Mouse (Mus musculus): ENCODE measurements at regions not wholly inside any gene's neighbourhood (a gene's known extent, or its start where the extent isn't known, plus 50 kb on each side); places are given as distances from the start of the nearest gene placed in this dataset.

DNA sequence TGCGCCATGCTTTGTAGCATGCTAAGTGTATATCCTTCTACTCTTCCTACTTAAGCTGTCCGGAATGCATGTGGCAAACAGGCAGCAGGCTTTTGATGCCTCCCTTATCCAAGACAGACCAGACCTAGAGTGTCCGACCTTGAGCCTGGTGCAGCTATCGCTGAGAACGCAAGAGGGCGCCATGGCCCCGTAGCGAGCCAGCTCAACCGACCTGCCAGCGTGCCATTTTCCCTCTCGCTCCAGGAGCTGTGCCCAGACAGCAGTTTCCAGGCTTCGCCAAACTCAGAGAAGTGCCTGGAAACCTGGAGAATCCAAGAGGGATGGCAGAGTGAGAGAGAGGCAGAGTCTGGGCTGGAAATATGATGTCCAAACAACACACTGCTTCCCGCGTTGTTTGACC lies 155.8 kb upstream of the Gm12830 start:
- peak; percentile 78 to 89 for DNase-seq (ENCODE audit: low spot score in 2 of 2)

DNA sequence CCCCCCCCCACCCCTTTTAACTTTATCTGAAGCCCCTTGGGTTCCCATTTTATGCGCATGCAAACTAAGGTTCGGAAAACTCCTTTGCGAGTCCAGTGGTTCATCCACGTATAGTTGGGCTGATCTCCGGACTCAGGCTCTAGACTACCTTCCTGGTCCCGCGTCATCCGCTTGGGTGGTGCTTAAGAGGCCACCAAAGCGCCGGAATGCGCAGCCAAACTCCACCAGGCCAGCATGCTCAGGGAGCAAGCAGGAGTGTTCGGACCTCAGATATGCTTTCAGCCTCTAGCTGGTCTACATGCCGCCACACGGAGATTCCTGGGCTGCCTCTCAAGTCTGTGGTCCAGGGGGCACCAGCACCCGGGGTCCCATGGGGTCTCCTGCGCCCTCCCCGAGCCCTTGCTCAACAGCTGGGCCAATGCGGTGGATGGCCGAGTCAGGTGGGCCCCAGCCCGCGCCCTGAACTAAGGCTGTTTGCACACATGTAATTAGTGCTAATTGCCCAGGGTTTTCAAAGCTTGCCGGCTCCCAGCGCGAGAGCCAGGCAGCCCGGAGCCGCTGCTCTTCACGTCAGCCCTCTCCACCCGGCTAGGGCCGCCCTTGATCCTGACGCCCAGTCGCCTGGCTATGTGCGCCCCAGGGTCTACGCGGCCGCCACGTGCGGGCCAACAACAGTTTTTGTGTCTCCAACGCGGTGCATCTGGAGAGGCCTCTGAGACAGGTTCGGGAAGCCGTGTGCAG lies 155.1 kb upstream of the Gm12830 start:
- no peak for DNase-seq (ENCODE audit: low spot score in 2 of 2)

DNA sequence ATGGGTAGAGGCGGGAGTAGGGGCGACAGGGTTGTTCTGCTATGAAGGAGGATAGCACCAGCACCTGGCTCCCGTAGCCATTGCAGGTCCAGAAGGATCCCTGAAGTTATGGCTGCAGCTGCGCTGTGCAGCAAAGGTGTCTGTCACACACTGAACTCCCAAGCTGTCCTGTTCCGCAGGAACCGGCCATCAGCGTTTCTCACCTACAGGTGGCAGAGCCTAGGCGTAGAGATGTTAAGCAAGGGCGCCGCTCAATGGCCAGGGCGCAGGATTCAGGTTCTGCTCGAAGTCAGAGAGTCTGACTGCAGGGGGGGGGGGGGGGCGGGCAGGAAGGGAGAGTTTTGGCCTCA lies 154.6 kb upstream of the Gm12830 start:
- no peak for DNase-seq (ENCODE audit: low spot score in 2 of 2)

DNA sequence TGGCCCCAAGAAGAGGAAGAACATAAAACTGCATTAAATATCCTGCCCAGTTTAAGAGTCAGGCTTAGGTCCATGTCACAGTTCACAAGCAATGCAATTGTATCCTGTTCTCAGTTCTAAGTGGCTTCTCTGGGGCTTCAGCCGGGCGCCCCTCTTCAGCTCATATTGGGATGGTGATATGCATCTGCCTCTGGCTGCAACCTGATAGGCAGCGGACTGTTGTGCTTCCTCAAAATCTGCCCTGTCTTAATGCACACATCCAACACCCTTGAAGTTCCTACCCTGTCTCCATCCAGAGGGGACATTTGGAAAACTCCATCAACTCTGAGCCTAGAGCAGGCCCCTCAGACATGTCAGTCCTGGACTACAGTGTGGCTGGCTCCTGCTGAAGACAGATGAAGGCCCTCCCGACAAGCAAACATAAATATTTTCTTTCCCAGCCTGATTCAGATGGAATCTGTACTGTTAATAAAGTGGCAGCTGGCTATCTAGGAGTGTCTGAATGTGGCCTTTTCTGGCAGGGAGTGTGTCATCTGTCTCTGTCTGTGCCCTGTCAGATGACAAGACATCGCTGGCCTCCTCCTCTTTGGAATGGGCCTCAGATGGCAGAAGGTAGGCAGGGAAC lies 149.3 kb upstream of the Gm12830 start:
- no peak for DNase-seq (ENCODE audit: low spot score in 2 of 2)

DNA sequence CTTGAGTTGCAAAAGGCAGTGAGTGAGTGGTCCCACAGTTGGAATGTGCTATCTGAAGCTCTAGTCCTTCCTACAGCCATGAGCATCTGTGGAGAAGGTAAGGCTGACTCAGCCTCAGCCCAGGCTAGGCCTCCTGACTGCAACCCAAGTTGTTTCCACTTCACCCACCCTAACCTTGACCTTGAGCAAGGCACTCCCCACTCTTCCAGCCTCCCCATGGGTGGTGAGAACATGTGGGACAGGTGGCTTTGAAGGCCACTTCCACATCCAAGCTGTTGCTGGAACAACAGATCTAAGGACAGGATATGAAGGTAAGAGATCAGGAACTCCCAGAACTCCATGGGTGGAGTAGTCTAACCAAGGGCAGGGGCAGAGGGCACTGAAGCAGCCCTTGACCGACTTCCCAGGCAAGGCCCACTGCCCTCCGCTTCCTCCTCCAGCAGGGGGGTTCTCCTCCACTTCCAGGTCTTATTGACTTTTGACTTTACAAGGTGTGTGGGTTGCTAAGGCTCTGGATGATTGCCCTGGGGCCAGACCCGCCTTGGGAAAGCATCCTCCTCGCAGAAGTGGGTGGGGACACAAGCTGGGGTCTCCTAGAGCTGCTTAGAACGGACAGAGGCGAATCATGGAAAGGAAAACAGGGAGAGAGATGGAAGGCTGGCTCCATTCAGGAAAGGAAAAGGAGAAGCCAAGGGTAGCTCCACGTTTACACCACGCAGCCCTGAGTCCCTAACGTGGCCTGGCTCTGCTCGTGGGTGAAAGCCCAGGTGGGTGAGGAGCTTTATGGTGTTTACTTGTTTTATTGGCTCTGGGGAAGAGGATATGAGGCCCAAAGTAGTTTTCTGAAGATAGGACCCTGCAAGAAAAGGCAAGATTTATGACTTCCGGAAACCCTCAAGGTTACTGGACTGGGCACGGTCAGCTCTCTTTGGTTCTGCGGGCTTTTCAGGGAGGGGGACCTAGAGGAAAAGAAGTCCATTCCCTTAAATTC lies 144.3 kb upstream of the Gm12830 start:
- no peak for DNase-seq (ENCODE audit: low spot score in 2 of 2)

DNA sequence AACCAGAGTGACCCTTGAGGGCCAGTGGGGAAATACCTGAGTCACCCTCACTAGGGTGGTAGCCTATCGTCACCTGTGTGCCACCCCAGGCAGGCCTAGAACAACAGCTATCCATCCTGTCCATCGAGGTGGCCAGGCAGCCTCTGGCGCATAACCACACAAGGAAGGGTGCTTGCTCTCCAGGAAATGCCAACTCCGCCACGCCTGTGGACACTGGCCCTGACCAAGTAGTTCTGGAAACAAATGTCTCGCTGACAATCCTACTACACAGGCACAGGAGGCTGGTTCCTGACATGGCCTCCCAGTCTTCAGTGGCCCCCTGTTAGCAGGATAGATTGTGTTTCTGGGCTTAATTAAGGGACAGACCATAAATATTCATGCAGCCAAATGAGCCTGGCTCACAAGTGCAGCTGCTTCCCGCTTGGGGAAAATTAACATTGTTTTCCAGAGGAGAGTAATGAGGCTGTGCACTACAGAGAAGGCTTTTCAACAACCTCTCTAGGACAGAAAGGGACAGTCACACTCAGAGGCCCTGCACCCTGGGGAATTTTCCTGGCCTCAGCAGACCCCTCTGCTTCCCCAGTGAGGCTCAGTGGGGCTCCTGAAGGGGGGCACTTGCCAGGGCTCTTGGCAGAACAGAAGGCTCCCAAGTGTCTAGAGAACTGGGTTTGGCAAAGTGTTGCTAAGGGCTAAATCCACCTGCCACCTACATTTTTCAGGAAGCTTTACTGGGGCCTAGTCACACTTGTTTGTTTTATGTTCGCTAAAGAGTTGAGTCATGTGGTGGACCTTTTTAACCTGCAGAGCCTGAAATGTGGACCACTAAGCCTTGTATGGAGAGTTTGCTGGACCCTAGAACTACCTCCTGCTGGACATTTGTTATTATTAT lies 143.2 kb upstream of the Gm12830 start:
- no peak for DNase-seq (ENCODE audit: low spot score in 2 of 2)

DNA sequence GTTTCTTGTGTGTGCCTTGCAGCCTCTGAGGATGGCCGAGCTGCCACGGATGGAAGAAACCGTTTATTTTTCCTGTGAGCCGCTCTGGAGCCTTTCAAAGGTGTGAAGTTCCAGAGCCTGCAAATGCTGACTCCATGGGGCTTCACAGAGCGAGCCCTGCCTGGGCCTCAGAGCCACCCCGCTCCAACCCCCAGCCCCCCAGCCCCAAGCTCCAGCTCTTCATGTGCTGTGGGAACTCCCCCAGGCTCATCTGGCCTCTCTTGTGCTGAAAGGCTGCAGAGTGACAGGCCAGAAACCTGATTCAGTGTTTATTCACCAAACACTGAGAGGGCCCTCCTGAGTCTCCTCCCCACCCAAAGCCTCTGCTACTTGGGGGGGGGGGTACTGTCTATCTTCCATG lies 141.2 kb upstream of the Gm12830 start:
- no peak for DNase-seq (ENCODE audit: low spot score in 2 of 2)

DNA sequence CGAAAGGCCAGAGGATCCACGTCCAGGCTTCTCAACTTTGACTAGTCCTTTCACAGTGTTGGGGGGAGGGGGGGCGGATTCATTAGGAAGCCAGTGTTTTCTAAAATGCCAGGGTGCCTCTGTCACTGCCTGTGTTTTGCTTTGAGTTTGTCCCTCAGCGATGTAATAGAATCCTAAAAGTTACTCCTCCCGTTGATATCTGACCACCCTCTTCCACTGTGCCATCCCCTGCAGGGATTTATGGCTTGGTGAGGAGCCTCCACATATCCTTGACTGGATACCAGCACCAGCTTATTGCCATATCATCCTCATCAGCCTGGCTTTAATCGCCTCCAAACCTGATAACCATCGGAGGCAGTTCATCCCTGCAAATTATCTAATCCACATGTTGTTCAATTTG lies 138.6 kb upstream of the Gm12830 start:
- no peak for DNase-seq (ENCODE audit: low spot score in 2 of 2)

DNA sequence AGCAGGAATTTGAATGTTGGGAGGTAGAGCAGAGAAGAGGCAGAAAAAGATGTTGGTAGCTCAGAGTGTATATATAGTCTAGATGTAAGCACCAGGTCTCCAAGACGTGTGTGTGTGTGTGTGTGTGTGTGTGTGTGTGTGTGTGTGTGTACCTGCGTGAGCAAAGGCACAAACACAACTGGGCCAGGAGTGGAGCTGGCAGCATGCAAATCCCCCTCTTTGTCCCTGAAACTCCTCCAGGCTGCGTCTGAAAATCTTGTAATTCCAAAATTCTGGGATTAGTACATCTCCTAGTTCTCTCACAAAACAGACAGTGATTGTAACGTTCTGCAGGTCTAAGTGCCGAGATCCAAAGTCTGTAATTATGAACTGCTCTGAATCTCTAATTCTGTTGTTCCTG lies 137.8 kb upstream of the Gm12830 start:
- no peak for DNase-seq (ENCODE audit: low spot score in 2 of 2)

DNA sequence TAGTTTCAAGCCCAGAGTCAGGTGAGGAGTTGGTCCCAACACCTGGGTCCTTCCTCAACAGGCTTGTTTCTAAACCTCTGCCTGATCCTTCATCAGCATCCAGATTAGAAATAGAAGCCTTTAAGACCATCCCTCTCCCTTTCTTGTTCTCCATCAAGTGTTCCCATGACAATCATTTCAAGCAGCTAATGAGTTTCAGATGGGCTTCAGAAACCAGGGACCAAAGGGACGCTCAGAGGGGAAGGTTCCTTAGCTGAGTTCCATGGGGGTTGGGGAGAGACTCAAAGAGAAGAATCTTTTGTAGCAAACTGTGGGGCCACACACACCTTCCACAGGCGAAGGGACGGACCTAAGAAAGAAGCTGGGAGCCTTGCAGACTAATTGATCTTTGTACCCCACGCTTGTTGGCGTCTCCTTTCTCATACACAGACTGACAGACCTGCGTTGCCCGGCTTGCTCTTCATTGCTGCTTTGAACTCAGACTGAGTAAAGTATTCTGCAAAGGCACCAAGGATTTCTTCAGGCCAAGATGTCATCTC lies 136.6 kb upstream of the Gm12830 start:
- DNase-seq (ENCODE audit: low spot score in 2 of 2) = no peak

DNA sequence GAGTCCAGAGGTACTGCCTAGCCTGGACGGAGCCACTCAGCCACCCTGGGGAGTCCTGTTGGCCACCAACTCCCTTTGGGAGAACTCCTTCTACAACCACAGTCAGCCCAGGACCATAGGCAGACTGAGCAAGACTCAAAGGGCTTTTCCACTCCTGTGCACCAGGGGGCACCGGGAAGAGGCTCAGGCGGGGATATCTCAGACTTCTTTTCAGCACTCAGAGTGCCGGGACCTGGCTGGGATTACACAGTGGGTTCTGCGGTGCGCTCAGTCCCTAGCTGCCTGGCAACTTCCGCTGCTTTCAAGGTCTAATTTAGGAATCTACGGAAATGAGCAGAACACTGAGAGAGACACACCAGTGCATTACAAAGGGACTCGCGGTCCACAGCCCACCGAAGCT lies 136.1 kb upstream of the Gm12830 start:
- DNase-seq (ENCODE audit: low spot score in 2 of 2) = peak in 1 of 2 experiments; percentile 30

DNA sequence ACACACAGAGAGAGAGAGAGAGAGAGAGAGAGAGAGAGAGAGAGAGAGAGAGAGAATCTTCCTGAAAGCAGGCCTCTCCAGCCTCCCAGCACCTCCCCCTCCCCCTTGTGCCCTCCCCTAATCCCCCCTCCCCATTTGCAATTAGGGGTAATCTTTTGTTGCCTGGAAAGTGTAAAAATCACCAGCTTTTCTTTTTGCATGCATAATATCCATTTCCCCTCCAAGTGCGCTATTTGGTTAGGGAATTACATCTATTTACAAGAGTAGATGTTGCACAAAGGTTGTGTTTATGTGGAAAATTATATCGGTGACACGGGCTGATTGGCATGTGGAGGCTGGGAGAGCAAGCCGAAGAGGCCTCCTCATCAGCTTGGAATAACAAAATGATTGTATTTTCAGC lies 135.4 kb upstream of the Gm12830 start:
- no peak for DNase-seq (ENCODE audit: low spot score in 2 of 2)

DNA sequence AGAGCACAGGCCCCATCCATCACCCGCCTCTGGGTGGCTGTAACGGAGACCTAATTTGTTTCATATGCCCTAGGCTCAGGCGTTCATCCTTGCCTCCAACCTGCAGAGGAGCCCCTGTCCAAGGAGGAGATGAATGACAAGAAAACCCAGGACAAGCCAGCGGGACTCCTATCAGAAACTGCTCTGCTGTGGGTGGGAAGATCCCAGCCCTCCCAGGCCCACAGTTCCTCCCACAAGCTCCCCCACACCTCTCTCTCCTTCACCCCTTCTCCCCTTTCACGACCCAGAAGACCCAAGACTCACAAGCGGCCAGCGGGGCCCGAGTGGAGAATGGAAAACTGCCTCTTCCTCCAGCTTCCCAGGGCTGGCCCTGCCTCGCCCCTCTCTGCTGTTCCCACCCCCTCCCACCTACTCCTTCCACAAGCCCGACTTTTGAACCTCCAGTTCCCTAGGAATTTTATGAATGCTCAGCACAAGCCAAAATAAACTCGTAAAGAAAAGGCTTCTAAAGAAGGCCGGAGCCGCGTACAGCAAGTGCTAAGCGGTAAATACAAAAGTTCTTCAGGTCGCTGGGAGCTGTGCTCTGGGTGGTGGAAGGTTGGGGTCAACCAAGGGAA lies 133.1 kb upstream of the Gm12830 start:
- no peak for DNase-seq (ENCODE audit: low spot score in 2 of 2)

DNA sequence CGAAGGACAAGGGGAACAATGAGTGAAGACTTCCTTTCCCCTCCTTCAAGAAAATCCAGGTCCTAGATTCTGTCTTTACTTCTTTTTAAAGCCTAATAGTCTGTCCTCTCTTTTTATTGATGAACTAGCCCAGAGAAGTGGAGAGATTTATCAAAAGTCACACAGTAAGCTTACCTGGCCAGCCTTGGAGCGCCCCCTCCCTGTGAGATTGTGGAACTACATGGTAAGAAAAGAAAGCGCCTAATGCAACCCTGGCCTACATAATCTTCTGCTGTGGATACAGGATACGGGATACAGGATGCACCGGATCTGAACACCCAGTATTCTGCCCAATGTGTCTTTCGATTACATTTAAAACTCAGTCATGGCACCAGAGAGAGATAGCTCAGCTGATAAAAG lies 132.6 kb upstream of the Gm12830 start:
- no peak for DNase-seq (ENCODE audit: low spot score in 2 of 2)

DNA sequence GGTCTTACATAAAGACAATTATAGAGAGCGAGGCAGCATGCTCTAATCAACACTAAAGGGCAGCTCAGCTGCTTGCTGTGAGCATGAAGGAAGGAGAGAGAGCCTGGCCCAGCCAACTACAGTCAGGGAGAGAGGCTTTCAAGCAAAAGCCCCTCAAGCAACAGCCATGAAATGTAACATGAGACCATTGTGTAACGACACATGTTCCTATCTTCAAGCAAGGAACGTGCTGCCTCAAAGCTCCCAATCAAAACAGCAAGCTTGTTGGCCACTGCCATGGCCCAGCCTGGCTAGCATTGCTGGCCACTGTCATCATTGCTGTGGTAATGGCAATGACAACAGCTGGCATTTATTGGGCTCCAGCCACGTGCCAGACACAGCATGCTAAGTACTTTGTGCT lies 115.9 kb upstream of the Gm12830 start:
- DNase-seq (ENCODE audit: low spot score in 2 of 2) = peak in 1 of 2 experiments; percentile 9

DNA sequence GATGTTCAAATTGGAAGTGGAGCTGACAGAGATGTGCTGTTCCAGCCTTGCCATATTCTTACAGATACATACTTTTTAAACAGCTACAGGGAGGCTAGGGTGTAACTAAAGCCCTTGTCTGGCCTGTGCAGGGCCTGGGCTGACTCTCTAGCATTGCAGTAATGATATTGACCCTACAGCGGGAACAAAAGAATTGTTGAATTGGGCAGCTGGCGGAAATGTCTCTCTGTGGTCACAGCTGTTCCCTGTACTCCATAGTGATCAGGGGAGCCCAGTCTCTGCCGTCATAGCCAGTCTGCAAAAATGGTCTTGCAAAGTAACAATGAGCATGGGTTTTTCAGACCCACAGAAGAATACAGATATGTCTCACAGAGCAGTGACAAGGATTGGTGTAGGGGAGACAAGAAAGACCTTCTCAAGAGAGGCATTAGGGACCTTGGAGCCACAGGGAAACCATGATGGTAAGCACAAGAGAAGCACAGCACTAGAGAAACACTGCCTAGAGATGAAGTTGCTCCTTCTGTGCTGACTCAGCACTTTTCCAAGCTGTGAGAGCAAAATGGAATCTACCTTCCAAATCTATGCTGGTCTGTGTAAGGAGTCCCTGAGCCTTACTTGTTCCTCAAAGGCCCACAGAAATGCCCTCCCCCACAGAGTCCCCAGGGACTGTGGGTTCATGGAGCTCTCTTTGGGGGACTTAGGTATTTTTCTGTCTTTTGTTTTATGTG lies 111.2 kb upstream of the Gm12830 start:
- no peak for DNase-seq (ENCODE audit: low spot score in 2 of 2)

DNA sequence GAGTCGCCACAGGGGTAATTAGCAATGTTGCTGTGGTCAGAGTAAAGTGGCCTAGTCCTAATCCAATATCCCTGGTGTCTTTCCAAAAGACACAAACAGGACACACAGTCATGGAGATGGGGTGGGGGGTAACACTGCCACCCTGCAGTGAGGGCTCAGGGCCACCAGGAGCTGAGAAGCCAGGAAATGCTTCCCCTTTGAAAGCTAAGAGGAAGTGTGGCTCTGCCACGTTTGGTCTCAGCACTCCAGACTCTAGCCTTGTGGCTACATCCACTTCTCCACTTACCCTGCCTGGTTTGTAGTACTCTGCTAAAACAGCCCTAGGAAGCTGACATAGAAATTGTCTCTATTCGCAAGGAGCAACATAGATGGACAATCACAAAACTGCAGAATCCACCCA lies 110.4 kb upstream of the Gm12830 start:
- no peak for DNase-seq (ENCODE audit: low spot score in 2 of 2)

DNA sequence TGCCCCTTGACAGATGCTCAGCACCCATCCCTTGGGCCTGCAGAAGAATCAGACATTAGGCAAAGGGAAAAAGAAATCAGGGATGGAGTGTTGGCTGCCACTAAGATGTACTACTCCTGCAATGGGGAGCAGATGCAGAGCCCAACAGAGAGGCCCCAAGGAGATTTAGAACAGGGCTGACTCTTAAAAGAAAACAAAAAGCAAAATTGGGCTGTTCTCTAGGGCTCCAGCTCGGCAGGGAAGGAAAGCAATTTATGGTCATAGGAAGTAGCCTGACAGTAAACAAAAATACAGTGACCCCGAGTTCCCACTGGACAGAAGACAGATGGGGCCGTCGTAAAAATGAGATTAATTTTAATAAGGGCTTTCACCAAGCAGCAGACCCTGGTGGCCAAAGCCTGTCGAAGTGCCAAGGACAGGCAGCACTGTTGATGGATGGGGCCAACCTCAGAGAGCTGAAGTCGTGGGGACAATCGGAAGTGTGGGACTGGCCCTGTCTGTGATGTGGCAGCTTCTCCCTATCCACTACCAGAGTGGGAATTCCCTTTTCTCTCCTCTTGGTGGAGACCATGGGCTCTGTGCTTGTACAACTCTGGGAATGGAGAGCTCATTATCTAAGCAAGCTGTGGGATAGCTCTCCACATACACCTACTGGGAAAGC lies 109.4 kb upstream of the Gm12830 start:
- DNase-seq (ENCODE audit: low spot score in 2 of 2) = no peak

DNA sequence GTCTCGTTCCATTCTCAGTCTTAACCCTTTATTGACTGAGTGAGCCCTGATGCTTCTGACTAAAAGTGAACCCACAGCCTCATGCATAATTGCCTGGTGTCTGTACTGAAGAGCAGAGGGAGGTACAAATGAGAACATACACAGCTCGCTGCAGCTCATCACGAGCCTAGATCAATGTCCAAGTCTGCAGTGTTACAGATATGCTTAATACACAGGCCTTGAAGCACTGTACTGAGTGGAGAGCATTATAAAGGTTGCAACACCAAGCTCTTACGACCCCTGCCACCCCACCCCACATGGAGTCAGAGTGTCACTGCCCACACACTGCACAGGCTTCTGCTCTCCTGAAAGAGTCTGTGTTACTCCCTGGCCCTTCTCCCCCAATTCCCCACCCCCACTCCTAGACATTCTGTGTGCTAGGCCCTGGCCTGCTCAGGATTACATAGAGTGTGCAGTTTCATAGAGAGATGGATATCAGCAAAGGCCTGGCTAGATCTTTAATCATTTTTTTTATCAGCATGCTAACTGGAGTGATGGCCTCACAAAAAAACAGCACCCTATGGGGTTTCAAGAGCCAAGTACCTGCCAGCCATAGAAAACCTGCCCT lies 108.5 kb upstream of the Gm12830 start:
- DNase-seq (ENCODE audit: low spot score in 2 of 2) = no peak
